Mouse (Mus musculus): ENCODE data around the gene Epm2a. TPM values are rescaled to one million over a fixed set of nuclear protein-coding genes. Genes with fewer than 3 reads are reported as not detected.
"Not testable (repeated sequence)": the region's sequence is repeated elsewhere in the genome, so short reads cannot be mapped to it uniquely, and the experiment has no call there.

Epm2a gene
- total and polyA plus RNA-seq, 2 experiments from 2014 or later, result 1.3 to 13.3 TPM

GRCm38 (mm10) chr10:11326526-11326925 is 16.7 kb upstream of the Epm2a start:
- H3K27ac ChIP-seq (ENCODE audit: low read depth), result no peak overlapping the region
- no peaks in the 10 kb centered on the region for H3K27me3 ChIP-seq (ENCODE audit: control insufficient read depth, insufficient read depth, low read length)
- no peak overlapping the region for H3K4me3 ChIP-seq (ENCODE audit: low read depth, low read length)
- DNase-seq (ENCODE audit: low spot score) (no peak), ATAC-seq (ENCODE audit: insufficient read depth, low read depth) (no peak)
- no peaks in the 10 kb centered on the region for H3K9me3 ChIP-seq (replicated peaks; ENCODE audit: control insufficient read depth, low read length)
- no peak overlapping the region for H3K9ac ChIP-seq (replicated peaks; ENCODE audit: low read depth, low read length)
- WGBS, result 84% methylated on average over 3 of the region's 3 CpGs
- TF ChIP-seq EP300 (IDR thresholded peaks at IDR 0.05; ENCODE audit: low read depth) (no peak), CTCF (IDR thresholded peaks at IDR 0.05; ENCODE audit: low read depth) (peak; percentile 33)
- no peak overlapping the region for H3K4me2 ChIP-seq (ENCODE audit: low read depth, low read length)
- H3K4me1 ChIP-seq (ENCODE audit: control insufficient read depth, insufficient read depth), result no peaks in the 10 kb centered on the region
- H3K36me3 ChIP-seq (replicated peaks; ENCODE audit: control insufficient read depth, insufficient read depth, low read length), result no peaks in the 10 kb centered on the region

GRCm38 (mm10) chr10:11344536-11345468 is 1.6 kb downstream of the Epm2a start:
- H3K4me2 ChIP-seq (ENCODE audit: low read depth, low read length), result peak overlapping the region; percentile 77; the same call in 1 of the 2 replicates

GRCm38 (mm10) chr10:11350243-11350974 is 7.2 kb downstream of the Epm2a start:
- peak; percentile 20; the same call in 1 of the 2 replicates for ATAC-seq (ENCODE audit: insufficient read depth, low read depth)

More at GRCm38 (mm10) chr10:11344536-11345468, 1.6 kb downstream of the Epm2a start:
- Histone ChIP-seq H3K4me3 (ENCODE audit: low read depth, low read length) (no peak overlapping the region), H3K4me1 (ENCODE audit: control insufficient read depth, insufficient read depth) (no peaks in the 10 kb centered on the region), H3K9me3 (replicated peaks; ENCODE audit: control insufficient read depth, low read length) (no peaks in the 10 kb centered on the region), H3K27me3 (ENCODE audit: control insufficient read depth, insufficient read depth, low read length) (no peaks in the 10 kb centered on the region), H3K36me3 (replicated peaks; ENCODE audit: control insufficient read depth, insufficient read depth, low read length) (no peaks in the 10 kb centered on the region), H3K27ac (ENCODE audit: low read depth) (no peak overlapping the region), H3K9ac (replicated peaks; ENCODE audit: low read depth, low read length) (no peak overlapping the region)
- WGBS, result 77% methylated on average over 18 of the region's 18 CpGs
- no peak for ATAC-seq (ENCODE audit: insufficient read depth, low read depth)
- no peak for DNase-seq (ENCODE audit: low spot score)
- no peak for TF ChIP-seq EP300 (IDR thresholded peaks at IDR 0.05; ENCODE audit: low read depth)
- no peak for TF ChIP-seq CTCF (IDR thresholded peaks at IDR 0.05; ENCODE audit: low read depth)

GRCm38 (mm10) chr10:11354609-11355008 is 11.4 kb downstream of the Epm2a start:
- WGBS, result 89% methylated on average over 7 of the region's 8 CpGs
- no peaks in the 10 kb centered on the region for H3K9me3 ChIP-seq (replicated peaks; ENCODE audit: control insufficient read depth, low read length)
- H3K36me3 ChIP-seq (replicated peaks; ENCODE audit: control insufficient read depth, insufficient read depth, low read length), result no peaks in the 10 kb centered on the region
- no peak overlapping the region for H3K9ac ChIP-seq (replicated peaks; ENCODE audit: low read depth, low read length)
- H3K27ac ChIP-seq (ENCODE audit: low read depth), result no peak overlapping the region
- no peaks in the 10 kb centered on the region for H3K27me3 ChIP-seq (ENCODE audit: control insufficient read depth, insufficient read depth, low read length)
- H3K4me3 ChIP-seq (ENCODE audit: low read depth, low read length), result no peak overlapping the region
- TF ChIP-seq EP300 (IDR thresholded peaks at IDR 0.05; ENCODE audit: low read depth), result no peak
- no peak for TF ChIP-seq CTCF (IDR thresholded peaks at IDR 0.05; ENCODE audit: low read depth)
- DNase-seq (ENCODE audit: low spot score) (no peak), ATAC-seq (ENCODE audit: insufficient read depth, low read depth) (no peak)
- H3K4me1 ChIP-seq (ENCODE audit: control insufficient read depth, insufficient read depth), result no peaks in the 10 kb centered on the region
- no peak overlapping the region for H3K4me2 ChIP-seq (ENCODE audit: low read depth, low read length)

More at GRCm38 (mm10) chr10:11350243-11350974, 7.2 kb downstream of the Epm2a start:
- WGBS, result 71% methylated on average over 3 of the region's 3 CpGs
- not testable (repeated sequence) for H3K36me3 ChIP-seq (replicated peaks; ENCODE audit: control insufficient read depth, insufficient read depth, low read length); H3K27ac ChIP-seq (ENCODE audit: low read depth); H3K4me1 ChIP-seq (ENCODE audit: control insufficient read depth, insufficient read depth); DNase-seq (ENCODE audit: low spot score); H3K4me2 ChIP-seq (ENCODE audit: low read depth, low read length); H3K27me3 ChIP-seq (ENCODE audit: control insufficient read depth, insufficient read depth, low read length); H3K9ac ChIP-seq (replicated peaks; ENCODE audit: low read depth, low read length); H3K9me3 ChIP-seq (replicated peaks; ENCODE audit: control insufficient read depth, low read length); H3K4me3 ChIP-seq (ENCODE audit: low read depth, low read length)

GRCm38 (mm10) chr10:11361985-11362692 is 18.9 kb downstream of the Epm2a start:
- TF ChIP-seq EP300 (IDR thresholded peaks at IDR 0.05; ENCODE audit: low read depth) (no peak), CTCF (IDR thresholded peaks at IDR 0.05; ENCODE audit: low read depth) (peak; percentile 62)
- H3K4me1 ChIP-seq (ENCODE audit: control insufficient read depth, insufficient read depth), result no peaks in the 10 kb centered on the region
- H3K9ac ChIP-seq (replicated peaks; ENCODE audit: low read depth, low read length), result no peak overlapping the region
- no peak overlapping the region for H3K4me3 ChIP-seq (ENCODE audit: low read depth, low read length)
- no peaks in the 10 kb centered on the region for H3K9me3 ChIP-seq (replicated peaks; ENCODE audit: control insufficient read depth, low read length)
- H3K27me3 ChIP-seq (ENCODE audit: control insufficient read depth, insufficient read depth, low read length), result no peaks in the 10 kb centered on the region
- ATAC-seq (ENCODE audit: insufficient read depth, low read depth), result no peak
- WGBS, result 54% methylated on average over 5 of the region's 5 CpGs
- H3K4me2 ChIP-seq (ENCODE audit: low read depth, low read length), result no peak overlapping the region
- no peak overlapping the region for H3K27ac ChIP-seq (ENCODE audit: low read depth)
- peak; percentile 61 for DNase-seq (ENCODE audit: low spot score)
- no peaks in the 10 kb centered on the region for H3K36me3 ChIP-seq (replicated peaks; ENCODE audit: control insufficient read depth, insufficient read depth, low read length)
